Mouse (Mus musculus): ENCODE results near the gene Gm42417. TPM values are rescaled to one million over a fixed set of nuclear protein-coding genes. Genes with fewer than 3 reads are reported as not detected.
A peak's percentile ranks its signal among the peaks of the same experiment; 100 is the strongest.

The Gm42417 gene
- total RNA-seq, 4 experiments from 2014 or later = not detected

GRCm38 (mm10) chr1:36522210-36522609 is 17.0 kb downstream of the Gm42417 start:
- DNase-seq (ENCODE audit: low spot score in 2 of 2) = no peak

DNA sequence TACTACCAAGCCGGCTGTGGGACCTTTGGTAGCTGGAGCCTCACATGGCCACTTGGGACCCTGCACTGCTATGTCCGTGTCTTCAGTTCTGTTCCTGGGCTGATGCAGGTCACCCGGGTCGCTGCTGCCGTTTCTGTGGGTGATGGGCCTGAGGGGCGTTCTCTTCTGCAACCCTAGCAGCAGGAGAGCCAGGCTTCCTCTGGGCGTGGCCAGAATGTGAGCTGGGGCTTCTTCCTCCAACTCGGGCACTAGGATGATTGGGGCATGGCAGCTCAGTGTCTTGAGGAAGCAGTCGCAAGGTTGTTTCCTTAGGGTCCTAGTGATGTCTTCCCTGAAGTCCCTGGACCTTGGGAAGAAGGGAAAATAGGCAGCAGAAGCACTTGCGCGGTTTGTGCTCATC is 19.6 kb downstream of the Gm42417 start:
- no peak for DNase-seq (ENCODE audit: low spot score in 2 of 2)

DNA sequence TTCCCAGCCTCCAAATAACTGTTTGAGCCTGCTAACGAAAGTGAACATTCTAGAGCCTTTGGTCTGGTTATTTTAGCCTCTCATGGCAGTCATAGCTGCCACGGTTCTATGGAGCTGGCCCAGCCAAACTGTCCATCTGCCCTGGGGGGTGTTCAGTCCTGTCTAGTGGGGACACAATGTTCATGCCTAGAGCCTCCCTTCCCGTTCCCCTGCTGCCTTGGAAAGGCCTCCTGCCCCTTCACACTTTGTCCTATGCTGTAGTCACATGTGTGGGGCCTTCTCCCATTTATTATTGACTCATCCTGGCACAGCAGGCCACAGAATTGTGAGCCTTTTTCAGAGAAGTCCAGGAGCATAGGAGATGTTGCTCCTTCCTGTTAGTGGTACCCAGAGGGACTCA is 21.0 kb downstream of the Gm42417 start:
- DNase-seq (ENCODE audit: low spot score in 2 of 2) = no peak

DNA sequence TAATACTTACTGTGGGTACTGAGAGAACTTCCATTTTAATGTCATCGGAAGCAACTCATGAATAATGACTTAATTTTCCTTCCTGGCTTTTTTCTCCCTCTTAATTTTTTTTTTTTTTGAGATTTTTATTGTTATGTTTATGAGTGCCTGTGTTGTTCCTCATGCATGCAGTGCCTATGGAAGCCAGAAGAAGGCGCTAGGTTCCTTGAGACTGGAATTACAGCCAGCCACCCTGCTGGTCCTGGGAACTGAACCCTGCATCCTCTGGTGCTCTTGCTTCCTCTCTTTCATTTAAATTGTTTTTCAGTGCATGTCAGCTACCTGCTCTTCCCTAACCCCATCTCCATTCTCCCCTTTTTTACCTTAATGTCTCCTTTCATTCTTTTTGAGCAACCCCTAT is 25.5 kb downstream of the Gm42417 start:
- no peak for DNase-seq (ENCODE audit: low spot score in 2 of 2)

DNA sequence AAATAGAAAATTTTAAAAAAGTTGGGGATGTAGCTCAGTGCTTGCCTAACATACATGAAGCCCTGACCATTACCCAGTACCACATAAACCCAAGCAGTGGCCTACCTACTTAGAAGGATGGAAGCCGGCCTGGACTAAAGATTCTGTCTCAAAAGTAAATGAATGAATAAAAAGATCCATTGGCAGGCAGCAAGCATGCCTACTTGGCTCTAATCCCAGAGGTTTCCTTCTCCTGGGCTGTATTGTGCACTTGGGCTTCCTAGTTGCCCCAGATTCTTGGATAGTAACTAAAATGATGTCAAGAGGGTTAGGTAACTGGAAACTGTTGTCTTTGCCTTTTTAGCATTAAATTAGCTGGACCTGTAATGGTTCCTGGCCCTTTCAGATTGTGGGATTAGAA is 25.9 kb downstream of the Gm42417 start:
- DNase-seq (ENCODE audit: low spot score in 2 of 2) = no peak

- no peak for DNase-seq (ENCODE audit: low spot score in 2 of 2)
Observed at GRCm38 (mm10) chr1:36512966-36513280, 26.3 kb downstream of the Gm42417 start.

- DNase-seq (ENCODE audit: low spot score in 2 of 2) = peak; percentile 31 to 60
Observed at GRCm38 (mm10) chr1:36512089-36512965, 26.9 kb downstream of the Gm42417 start.

GRCm38 (mm10) chr1:36511289-36512021 is 27.8 kb downstream of the Gm42417 start, which contains the start of gene Cnnm3:
Gene Cnnm3 (plus strand): TSS chr1:36511867.
- peak; percentile 98 to 99 for DNase-seq (ENCODE audit: low spot score in 2 of 2)

DNA sequence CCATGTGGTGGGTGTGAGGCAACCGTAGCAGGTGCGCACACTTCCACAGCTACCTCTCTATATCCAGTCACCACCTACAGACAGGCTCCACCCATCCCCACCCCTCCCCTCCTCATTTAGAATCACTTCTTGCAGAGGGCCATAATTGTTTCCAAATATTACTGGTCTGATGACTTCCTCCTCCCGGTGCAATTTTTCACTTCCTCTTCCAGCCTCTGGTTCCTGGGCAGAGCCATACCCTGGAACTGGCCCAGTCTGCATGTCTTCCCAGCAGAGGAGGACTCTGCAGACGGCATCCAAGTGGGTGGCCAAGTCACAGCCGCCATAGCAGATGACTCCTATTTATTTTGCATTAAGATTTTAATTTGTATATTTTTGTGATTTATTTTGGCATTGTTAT is 31.0 kb downstream of the Gm42417 start:
- no peak for DNase-seq (ENCODE audit: low spot score in 2 of 2)

DNA sequence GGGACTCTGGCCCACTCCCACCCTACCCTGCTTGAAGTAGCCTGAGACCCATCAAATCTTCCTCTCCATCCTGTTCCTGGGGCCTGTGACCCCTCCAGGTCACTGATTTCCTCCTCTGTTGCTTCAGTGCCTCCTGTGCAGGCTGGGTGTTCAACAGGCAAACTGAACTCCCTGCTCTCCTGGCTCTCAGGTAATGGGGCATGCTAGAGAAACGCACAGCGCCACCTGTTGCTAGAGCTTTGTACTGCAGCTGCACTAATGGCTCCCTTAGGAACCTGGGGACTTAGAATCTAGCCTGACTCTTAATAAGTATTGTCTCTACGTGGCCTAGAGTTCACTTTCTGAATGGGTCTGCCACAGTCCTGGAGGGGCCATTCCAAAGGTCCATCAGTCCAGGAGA is 38.0 kb downstream of the Gm42417 start:
- DNase-seq (ENCODE audit: low spot score in 2 of 2) = peak in 1 of 2 experiments; percentile 74

DNA sequence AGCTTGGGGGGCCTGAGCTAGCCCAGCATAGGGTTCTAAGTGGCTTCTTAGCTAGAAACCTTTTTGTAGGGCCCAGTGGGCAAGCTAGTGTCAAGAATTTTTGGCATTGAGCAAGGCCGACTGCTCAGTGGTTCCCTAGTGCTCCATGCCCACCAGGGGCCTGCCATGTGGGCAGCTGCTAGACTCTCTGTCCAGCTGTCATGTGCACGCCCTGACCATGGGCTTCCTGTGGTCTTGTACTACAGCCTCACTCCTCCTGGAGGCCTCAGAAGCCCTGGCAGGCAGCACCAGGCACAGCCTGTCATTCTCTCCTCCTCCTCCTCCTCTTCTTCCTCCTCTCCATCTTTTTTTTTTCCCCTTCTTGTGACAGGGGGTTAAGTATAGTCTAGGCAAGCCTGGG is 41.9 kb downstream of the Gm42417 start:
- no peak for DNase-seq (ENCODE audit: low spot score in 2 of 2)

DNA sequence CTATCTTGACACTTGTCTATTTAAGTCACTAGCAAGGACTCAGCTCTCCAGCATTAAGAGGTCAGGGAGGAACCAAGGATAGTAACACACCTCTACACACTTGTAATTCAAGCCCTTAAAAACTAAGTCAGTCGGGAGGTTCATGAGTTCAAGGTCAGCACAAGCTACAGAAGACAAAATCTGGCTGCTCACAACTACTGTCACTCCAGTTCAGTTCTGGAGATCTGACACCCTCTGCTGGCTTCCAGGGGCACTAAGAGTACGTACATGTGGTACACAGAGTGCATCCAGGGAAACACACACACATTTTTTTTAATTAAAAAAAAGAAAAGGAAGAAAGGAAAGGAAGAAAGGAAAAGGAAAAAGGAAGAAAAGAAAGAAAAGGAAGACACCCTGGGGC is 42.5 kb downstream of the Gm42417 start:
- no peak for DNase-seq (ENCODE audit: low spot score in 2 of 2)

DNA sequence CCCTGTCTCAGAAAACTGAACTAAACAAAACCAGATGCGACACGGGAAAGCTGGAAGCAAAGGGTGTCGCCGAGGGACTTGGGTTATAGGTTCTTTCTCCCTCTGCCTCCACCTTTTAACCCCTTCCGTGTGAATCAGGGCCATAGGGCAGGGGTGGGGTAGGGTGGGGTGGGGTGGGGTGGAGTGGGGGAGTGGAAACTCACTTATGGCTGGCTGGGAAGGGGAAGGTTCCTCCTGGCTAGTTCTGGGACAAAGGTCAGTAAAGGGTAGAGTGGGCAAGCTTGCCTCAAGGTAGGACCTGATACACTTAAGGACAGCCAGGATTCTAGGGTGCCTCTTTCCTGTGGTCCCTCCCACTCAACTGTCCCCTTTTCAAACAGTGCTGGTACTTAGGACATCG is 45.9 kb downstream of the Gm42417 start:
- DNase-seq (ENCODE audit: low spot score in 2 of 2) = no peak

- no peak for DNase-seq (ENCODE audit: low spot score in 2 of 2)
Observed at GRCm38 (mm10) chr1:36492416-36493139, 46.7 kb downstream of the Gm42417 start.

- DNase-seq (ENCODE audit: low spot score in 2 of 2) = no peak
Observed at GRCm38 (mm10) chr1:36489661-36490060, 49.6 kb downstream of the Gm42417 start.

GRCm38 (mm10) chr1:36487111-36487510 is 52.1 kb downstream of the Gm42417 start:
- DNase-seq (ENCODE audit: low spot score in 2 of 2) = no peak

GRCm38 (mm10) chr1:36485080-36485479 is 54.1 kb downstream of the Gm42417 start:
- DNase-seq (ENCODE audit: low spot score in 2 of 2) = no peak

DNA sequence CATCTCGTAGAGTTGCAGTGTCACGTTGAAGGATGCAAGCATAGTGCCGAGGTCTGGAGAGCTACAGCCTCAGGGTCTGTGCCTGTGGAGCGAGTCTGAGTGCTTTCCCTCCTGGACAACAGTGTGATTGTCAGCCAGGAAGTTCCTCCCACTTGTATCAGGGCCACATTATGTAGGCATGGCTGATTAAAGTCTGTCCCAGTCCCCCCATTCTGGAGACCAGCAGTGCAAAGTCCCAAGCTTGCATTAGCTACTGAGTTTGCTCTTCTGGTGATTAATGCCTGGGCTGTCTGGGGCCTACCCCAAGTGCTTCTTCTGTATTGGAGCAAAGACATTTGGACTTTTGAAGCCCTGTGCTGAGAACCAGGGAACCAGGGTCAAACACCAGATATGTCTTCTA is 55.4 kb downstream of the Gm42417 start:
- no peak for DNase-seq (ENCODE audit: low spot score in 2 of 2)

All from left cerebral cortex, adult 8-10 months (tissue).